Mouse (Mus musculus) midbrain, embryonic 16.5 days (tissue): ENCODE data around the gene Moap1. TPM values are rescaled to one million over a fixed set of nuclear protein-coding genes. Genes with fewer than 3 reads are reported as not detected.
A peak's percentile ranks its signal among the peaks of the same experiment; 100 is the strongest.

Experiments
- ATAC-seq: fragments of 200-750 bp; cut with Nextera tagmentation; 2 replicates; pipeline ENCODE4 v1.8.0; 2017; ENCODE audit warnings: moderate TSS enrichment
- H3K27ac ChIP-seq: fragments of 300-500 bp; sonication (generic); 2 replicates; pipeline ENCODE4 v1.5.1; 2014; ENCODE audit warnings: mild to moderate bottlenecking, low read length, mixed read lengths
- H3K27me3 ChIP-seq: fragments of 300-500 bp; sonication (generic); 2 replicates; pipeline ENCODE4 v1.6.1; 2014; ENCODE audit warnings: low read depth, low read length, mixed read lengths; ENCODE audit not compliant: control insufficient read depth, insufficient read depth
- H3K36me3 ChIP-seq: fragments of 300-500 bp; sonication (generic); 2 replicates; pipeline ENCODE4 v1.6.1; 2014; ENCODE audit warnings: mild to moderate bottlenecking, low read length, moderate library complexity, mixed read lengths; ENCODE audit not compliant: control insufficient read depth, insufficient read depth
- H3K4me1 ChIP-seq: fragments of 300-500 bp; sonication (generic); 2 replicates; pipeline ENCODE4 v1.6.1; 2014; ENCODE audit warnings: mild to moderate bottlenecking, low read length, mixed read lengths; ENCODE audit not compliant: control insufficient read depth, insufficient read depth
- H3K4me2 ChIP-seq: fragments of 300-500 bp; sonication (generic); 2 replicates; pipeline ENCODE4 v1.6.1; 2014; ENCODE audit warnings: mild to moderate bottlenecking, low read length, mixed read lengths
- H3K4me3 ChIP-seq: fragments of 300-500 bp; sonication (generic); 2 replicates; pipeline ENCODE4 v1.5.1; 2014; ENCODE audit warnings: low read depth, mild to moderate bottlenecking, low read length, moderate library complexity, mixed read lengths
- H3K9ac ChIP-seq: fragments of 300-500 bp; sonication (generic); 2 replicates; pipeline ENCODE4 v1.6.1; 2014; ENCODE audit warnings: low read depth, low read length, mixed read lengths
- H3K9me3 ChIP-seq: fragments of 300-500 bp; sonication (generic); replicated peaks from 2 replicates; pipeline ENCODE4 v1.6.1; 2014; ENCODE audit warnings: mild to moderate bottlenecking, low read length, mixed read lengths; ENCODE audit not compliant: control insufficient read depth, poor library complexity, severe bottlenecking
- WGBS: fragments of 180-500 bp; shearing (Covaris S2); extraction: QIAGEN DNeasy Blood & Tissue Kit; methylation state at CpG from one replicate; pipeline ENCODE4 v1.1.7; 2014; 5-methylcytosine and 5-hydroxymethylcytosine counted together
- polyA plus RNA-seq: library from polyadenylated mRNA; unstranded; fragments of >200 nt; fragmentation: Nextera tagmentation; extraction: Ambion mirVana; gene quantifications from 2 replicates; pipeline ENCODE4 v1.2.1, GENCODE M21; 2015

The Moap1 gene
- polyA plus RNA-seq, 1 experiment from 2014 or later: 78.4 TPM

DNA sequence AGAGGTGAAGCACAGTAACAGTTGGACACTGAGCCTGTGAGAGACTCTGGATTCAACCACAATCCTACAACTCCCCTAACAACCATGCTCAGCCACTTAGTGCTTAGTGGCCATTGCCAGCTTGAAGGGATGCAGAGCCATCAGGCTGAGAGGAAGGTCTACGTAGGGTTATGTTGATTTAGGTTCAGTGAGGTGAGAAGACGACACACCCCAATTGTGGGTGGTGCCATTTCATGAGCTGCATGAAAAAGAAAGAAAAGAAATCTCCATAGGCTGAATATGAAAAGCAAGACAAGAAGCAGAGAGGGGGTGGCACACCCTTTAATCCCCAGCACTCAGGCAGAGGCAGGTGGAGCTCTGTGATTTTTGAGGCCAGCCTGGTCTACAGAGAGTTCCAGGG lies 29.3 kb downstream of the Moap1 start:
- Histone ChIP-seq H3K27me3 (no peaks in the 10 kb centered on the region), H3K4me1 (no peaks in the 10 kb centered on the region), H3K9me3 (no peaks in the 10 kb centered on the region), H3K4me3 (no peak overlapping the region), H3K27ac (no peak overlapping the region), H3K9ac (no peak overlapping the region), H3K4me2 (no peak overlapping the region), H3K36me3 (no peaks in the 10 kb centered on the region)
- WGBS: 65% methylated on average over 2 of the region's 2 CpGs
- ATAC-seq: no peak

DNA sequence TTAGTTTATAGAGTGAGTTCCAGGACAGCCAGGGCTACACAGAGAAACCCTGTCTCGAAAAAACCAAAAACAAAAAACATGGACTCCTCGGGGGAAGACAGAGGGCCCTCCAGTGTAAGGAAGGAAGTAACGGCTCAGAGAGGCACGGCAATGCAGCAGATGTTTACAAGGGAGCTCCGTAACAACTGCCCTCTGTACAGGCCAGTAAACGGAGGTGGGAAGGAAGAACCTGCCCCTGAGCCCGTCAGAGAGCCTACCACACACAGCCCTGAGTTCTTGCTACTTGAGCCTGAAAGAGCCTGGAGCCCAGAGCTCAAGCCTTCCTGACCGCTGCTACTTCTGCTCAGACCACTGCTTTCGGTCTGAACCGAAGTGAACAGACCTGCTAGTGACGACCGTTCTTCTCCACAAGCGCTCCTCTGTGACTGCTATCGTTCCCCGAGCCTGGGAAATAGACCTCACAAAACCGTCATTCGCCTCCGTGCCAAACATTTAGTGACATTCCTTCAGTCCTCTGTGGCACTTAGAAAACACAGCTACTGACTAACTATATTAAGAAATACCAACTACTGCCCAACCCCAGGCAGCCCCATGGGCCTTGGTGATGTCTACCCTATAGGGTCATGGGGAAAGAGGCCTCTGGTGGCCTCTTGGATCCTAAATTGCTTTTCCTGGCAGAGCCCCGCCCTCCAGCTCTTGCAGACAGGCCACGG lies 30.2 kb downstream of the Moap1 start:
- 84% methylated on average over 20 of the region's 20 CpGs for WGBS
- Histone ChIP-seq H3K9ac (no peak overlapping the region), H3K4me2 (no peak overlapping the region)

DNA sequence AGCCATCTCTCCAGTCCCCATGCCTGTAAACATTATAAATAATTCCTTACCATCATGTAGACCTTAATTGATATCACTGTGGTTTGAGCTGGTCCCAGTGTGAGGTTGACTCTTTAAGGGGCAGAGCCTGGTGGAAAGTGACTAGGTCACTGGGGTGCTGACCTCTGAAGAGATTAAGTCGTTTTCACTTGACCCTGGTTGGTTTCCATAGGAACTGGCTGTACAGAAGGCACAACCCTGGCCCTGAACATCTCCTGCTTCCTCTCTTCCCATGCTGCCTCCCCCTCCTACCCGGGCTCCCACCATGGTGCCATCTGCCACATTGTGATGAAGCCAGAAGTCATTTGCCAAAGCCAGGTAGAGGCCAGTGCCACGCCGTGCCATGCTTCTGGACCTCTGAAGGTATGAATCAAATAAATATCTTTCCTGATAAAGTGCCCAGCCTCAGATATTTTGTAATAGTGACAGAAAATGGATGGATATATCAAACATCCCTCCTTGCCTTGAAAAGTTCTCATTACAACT lies 32.5 kb downstream of the Moap1 start:
- no peak for ATAC-seq

More for the DNA sequence above, 30.2 kb downstream of the Moap1 start:
- Histone ChIP-seq H3K27ac (no peak overlapping the region), H3K4me3 (no peak overlapping the region), H3K9me3 (no peaks in the 10 kb centered on the region), H3K36me3 (no peaks in the 10 kb centered on the region), H3K27me3 (no peaks in the 10 kb centered on the region), H3K4me1 (no peaks in the 10 kb centered on the region)
- ATAC-seq: no peak

DNA sequence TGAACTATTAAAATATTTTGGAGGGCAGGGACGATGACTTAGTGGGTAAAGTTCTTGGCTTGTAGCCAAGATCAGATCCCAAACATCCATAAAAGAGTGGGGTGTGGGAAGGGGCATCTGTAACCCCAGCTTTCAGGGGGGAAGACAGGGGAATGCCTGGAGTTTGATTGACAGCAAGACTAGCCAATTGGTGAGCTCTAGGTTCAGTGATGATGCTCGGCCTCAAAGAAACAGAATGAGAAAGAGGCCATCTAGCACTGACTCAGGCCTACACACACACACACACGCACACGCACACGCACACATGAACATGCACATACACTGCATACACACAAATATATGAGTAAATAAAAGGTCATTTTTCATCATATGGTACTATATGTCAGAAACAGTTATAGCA lies 33.6 kb downstream of the Moap1 start:
- Histone ChIP-seq H3K4me1 (peaks cover 7% of the 10 kb centered on the region), H3K4me2 (no peak overlapping the region), H3K27me3 (no peaks in the 10 kb centered on the region), H3K9ac (no peak overlapping the region), H3K27ac (no peak overlapping the region), H3K9me3 (no peaks in the 10 kb centered on the region), H3K36me3 (no peaks in the 10 kb centered on the region), H3K4me3 (no peak overlapping the region)
- 92% methylated on average over 5 of the region's 5 CpGs for WGBS
- ATAC-seq: no peak

More for the DNA sequence above, 32.5 kb downstream of the Moap1 start:
- Histone ChIP-seq H3K4me2 (no peak overlapping the region), H3K36me3 (no peaks in the 10 kb centered on the region), H3K4me1 (peaks cover 1% of the 10 kb centered on the region), H3K27ac (no peak overlapping the region), H3K27me3 (no peaks in the 10 kb centered on the region), H3K4me3 (no peak overlapping the region), H3K9ac (no peak overlapping the region), H3K9me3 (no peaks in the 10 kb centered on the region)
- WGBS: 53% methylated on average over 4 of the region's 4 CpGs

DNA sequence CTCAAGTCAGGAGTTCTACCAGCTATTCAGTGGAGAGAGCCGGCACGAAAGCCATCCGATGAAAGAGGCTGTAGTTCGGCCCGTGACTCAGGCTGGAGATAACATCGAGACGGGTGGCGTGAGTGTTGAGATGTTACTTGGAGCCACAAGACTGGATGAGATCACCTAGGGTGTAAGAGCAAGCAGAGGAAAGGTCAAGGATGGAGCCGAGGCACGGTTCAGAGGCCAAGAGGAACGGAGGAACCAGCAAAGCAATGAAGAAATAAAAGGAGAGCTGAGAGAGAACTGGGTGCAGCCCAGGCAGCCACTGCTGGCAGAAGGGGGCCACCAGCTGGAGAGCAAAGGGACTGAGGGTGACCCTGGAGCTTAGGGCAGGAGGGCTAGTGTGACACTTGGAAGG lies 35.2 kb downstream of the Moap1 start:
- Histone ChIP-seq H3K9me3 (no peaks in the 10 kb centered on the region), H3K4me1 (peaks cover 12% of the 10 kb centered on the region), H3K36me3 (no peaks in the 10 kb centered on the region), H3K27me3 (no peaks in the 10 kb centered on the region), H3K4me2 (no peak overlapping the region), H3K4me3 (no peak overlapping the region), H3K27ac (no peak overlapping the region), H3K9ac (no peak overlapping the region)
- no peak for ATAC-seq
- WGBS: 68% methylated on average over 11 of the region's 11 CpGs

DNA sequence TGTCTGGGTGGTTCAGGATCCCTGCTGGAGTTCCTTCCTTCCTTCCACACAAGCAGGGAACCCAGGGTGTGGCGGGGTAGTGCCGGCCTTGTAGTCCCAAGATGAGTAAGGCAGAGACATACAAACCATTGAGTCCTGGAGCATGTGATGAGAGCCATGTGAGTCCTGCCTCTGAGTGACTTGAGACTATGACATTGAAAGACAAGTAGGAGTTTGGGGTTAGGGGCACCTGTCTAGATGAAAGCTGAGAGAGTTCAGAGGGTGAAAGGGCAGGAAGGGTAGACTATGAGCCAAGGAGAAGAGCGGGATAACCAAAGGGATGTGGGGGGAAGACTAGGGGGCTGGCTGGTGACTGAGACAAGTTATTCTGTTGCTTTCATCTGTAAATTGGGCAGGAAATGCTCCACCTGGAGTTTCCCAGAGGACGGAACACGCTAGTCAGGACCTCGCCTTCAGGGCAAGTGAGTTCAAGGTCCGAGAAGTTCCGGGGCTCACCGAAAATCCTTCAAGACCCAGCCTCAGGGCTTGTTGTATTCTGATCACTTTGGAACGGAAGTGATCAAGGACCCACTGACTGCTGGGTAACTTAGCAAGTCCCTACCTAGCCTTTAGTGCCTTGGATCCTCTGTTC lies 36.5 kb downstream of the Moap1 start:
- H3K4me2 ChIP-seq: no peak overlapping the region
- H3K9ac ChIP-seq: no peak overlapping the region
- no peak overlapping the region for H3K27ac ChIP-seq
- peaks cover 22% of the 10 kb centered on the region for H3K4me1 ChIP-seq
- H3K4me3 ChIP-seq: no peak overlapping the region
- WGBS: 93% methylated on average over 10 of the region's 10 CpGs
- H3K36me3 ChIP-seq: no peaks in the 10 kb centered on the region
- ATAC-seq: no peak
- no peaks in the 10 kb centered on the region for H3K27me3 ChIP-seq
- H3K9me3 ChIP-seq: no peaks in the 10 kb centered on the region

DNA sequence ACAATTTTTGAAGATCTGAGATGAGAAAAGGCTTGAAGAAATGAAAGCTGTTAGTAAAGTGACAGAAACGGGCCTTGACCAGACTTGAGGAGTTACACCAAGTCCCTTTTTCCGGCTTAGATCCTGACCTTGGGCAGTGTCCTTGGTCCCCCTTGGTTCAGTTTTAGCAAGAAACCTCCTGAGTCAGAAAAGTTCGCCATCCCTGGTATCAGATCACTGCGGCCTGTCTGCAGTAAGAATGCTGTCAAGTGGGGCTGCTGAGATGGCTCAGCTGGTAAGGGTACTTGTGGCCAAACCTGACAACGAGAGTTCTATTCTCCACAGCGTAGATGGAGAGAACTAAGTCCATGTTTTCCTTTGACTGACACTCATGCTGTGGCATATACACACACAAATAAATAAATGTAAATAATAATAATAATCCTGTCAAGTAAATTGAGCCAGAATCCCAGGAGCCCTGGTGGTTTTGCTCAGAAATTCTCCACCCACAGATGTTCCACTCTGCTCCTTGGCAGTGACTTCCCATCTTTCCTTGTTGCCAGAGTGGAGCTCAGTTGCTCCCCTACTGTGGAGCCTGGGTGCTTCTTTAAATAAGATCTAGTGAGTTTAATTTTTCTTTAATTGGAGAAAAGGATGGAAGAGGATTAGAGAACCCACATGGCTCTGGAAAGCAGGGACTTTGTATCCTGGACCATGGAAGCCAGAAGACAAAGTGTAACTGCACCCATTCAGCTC lies 37.4 kb downstream of the Moap1 start:
- Histone ChIP-seq H3K4me1 (peaks cover 25% of the 10 kb centered on the region), H3K4me2 (peak overlapping the region; percentile 64), H3K27me3 (no peaks in the 10 kb centered on the region), H3K9me3 (no peaks in the 10 kb centered on the region), H3K4me3 (peak overlapping the region; percentile 63; the same call in 1 of the 2 replicates), H3K36me3 (no peaks in the 10 kb centered on the region), H3K27ac (no peak overlapping the region), H3K9ac (peak overlapping the region; percentile 78; the same call in 1 of the 2 replicates)
- 73% methylated on average over 6 of the region's 6 CpGs for WGBS
- no peak for ATAC-seq

DNA sequence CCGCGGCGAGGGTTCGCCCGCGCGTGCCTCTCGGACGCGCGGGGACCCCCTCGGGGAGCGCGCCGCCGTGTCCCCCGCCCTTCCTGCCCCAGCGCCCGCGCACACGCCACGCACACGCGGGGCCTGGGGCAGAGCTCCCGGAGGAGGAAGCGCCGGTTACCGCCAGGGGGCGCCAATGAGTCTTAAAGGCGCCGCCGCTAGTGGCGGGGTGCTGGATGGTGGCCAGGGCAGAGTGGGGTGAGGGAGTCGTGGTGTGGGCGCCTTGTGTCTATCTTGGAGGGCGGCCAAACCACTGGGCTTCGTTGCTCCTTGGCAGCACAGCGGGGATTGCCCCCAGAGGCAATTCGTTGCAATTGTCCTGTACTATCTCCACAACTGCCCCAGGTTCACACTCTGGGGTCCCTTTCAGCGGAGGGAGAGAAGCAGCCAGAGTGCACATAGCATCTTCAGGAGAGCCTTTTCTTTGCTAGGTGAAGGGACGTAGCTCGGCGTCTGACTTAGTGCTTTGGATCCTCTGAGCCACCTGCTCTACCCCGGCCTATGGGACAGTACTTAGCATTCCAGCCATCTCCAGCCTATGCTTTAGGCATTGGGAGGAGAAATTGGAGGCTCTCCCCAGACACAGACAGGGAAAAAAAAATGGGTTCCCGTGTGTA lies 38.1 kb downstream of the Moap1 start:
- Histone ChIP-seq H3K4me2 (peak overlapping the region; percentile 64), H3K36me3 (no peaks in the 10 kb centered on the region), H3K4me1 (peaks cover 28% of the 10 kb centered on the region), H3K4me3 (peak overlapping the region; percentile 63), H3K27ac (peak overlapping the region; percentile 89), H3K27me3 (no peaks in the 10 kb centered on the region), H3K9me3 (no peaks in the 10 kb centered on the region), H3K9ac (peak overlapping the region; percentile 78)
- 1% methylated on average over 26 of the region's 45 CpGs for WGBS
- ATAC-seq: peak; percentile 79
